Mouse (Mus musculus) heart, embryonic 16.5 days (tissue): ENCODE measurements at regions not wholly inside any gene's neighbourhood (a gene's known extent, or its start where the extent isn't known, plus 50 kb on each side); places are given as distances from the start of the nearest gene placed in this dataset.

Experiments
- ATAC-seq: fragments of 200-750 bp; cut with Nextera tagmentation; replicated peaks from 2 replicates; pipeline ENCODE4 v1.8.0; 2017; ENCODE audit warnings: moderate number of reproducible peaks; ENCODE audit not compliant: insufficient read depth, low FRiP score; ENCODE audit errors: extremely low read depth
- H3K27ac ChIP-seq: fragments of 300-500 bp; sonication (generic); 2 replicates; pipeline ENCODE4 v1.5.1; 2014; ENCODE audit warnings: mild to moderate bottlenecking, low read length, control low read depth, moderate library complexity
- H3K27me3 ChIP-seq: fragments of 300-500 bp; sonication (generic); 2 replicates; pipeline ENCODE4 v1.6.1; 2014; ENCODE audit warnings: low read length, mixed read lengths; ENCODE audit not compliant: control insufficient read depth, insufficient read depth
- H3K36me3 ChIP-seq: fragments of 300-500 bp; sonication (generic); 2 replicates; pipeline ENCODE4 v1.6.1; 2014; ENCODE audit not compliant: control insufficient read depth, insufficient read depth
- H3K4me1 ChIP-seq: fragments of 300-500 bp; sonication (generic); 2 replicates; pipeline ENCODE4 v1.6.1; 2014; ENCODE audit warnings: low read length, mixed read lengths; ENCODE audit not compliant: control insufficient read depth, insufficient read depth
- H3K4me2 ChIP-seq: fragments of 300-500 bp; sonication (generic); 2 replicates; pipeline ENCODE4 v1.6.1; 2014; ENCODE audit warnings: low read depth, mild to moderate bottlenecking, control low read depth, low read length
- H3K4me3 ChIP-seq: fragments of 300-500 bp; sonication (generic); 2 replicates; pipeline ENCODE4 v1.5.1; 2014; ENCODE audit warnings: mild to moderate bottlenecking, control low read depth, low read length
- H3K9ac ChIP-seq: fragments of 300-500 bp; sonication (generic); 2 replicates; pipeline ENCODE4 v1.6.1; 2014; ENCODE audit warnings: low read length, control low read depth
- H3K9me3 ChIP-seq: fragments of 300-500 bp; sonication (generic); replicated peaks from 2 replicates; pipeline ENCODE4 v1.6.1; 2016; ENCODE audit warnings: low read length; ENCODE audit not compliant: control insufficient read depth
- WGBS: fragments of 180-500 bp; shearing (Covaris S2); extraction: QIAGEN DNeasy Blood & Tissue Kit; methylation state at CpG from one replicate; pipeline ENCODE4 v1.1.7; 2014; 5-methylcytosine and 5-hydroxymethylcytosine counted together

GRCm38 (mm10) chr13:114523116-114523515 lies 64.4 kb upstream of the Fst start:
- Histone ChIP-seq H3K4me1 (peaks cover 3% of the 10 kb centered on the region; the same call in 1 of the 2 replicates), H3K4me2 (no peak overlapping the region), H3K9ac (no peak overlapping the region), H3K36me3 (no peaks in the 10 kb centered on the region), H3K4me3 (no peak overlapping the region), H3K27me3 (no peaks in the 10 kb centered on the region), H3K27ac (no peak overlapping the region), H3K9me3 (no peaks in the 10 kb centered on the region)
- no peak for ATAC-seq
- WGBS: 19% methylated on average over 3 of the region's 3 CpGs

GRCm38 (mm10) chr13:114526856-114527255 lies 68.1 kb upstream of the Fst start:
- Histone ChIP-seq H3K4me2 (no peak overlapping the region), H3K9ac (no peak overlapping the region), H3K27ac (no peak overlapping the region), H3K27me3 (no peaks in the 10 kb centered on the region), H3K4me3 (no peak overlapping the region), H3K9me3 (no peaks in the 10 kb centered on the region), H3K36me3 (no peaks in the 10 kb centered on the region), H3K4me1 (peaks cover 3% of the 10 kb centered on the region; the same call in 1 of the 2 replicates)
- ATAC-seq: no peak
- WGBS: 41% methylated on average over 9 of the region's 9 CpGs

GRCm38 (mm10) chr13:114530171-114530774 lies 71.5 kb upstream of the Fst start:
- Histone ChIP-seq H3K9me3 (no peaks in the 10 kb centered on the region), H3K27ac (no peak overlapping the region), H3K36me3 (no peaks in the 10 kb centered on the region), H3K4me2 (no peak overlapping the region), H3K27me3 (no peaks in the 10 kb centered on the region), H3K9ac (no peak overlapping the region), H3K4me1 (peaks cover 3% of the 10 kb centered on the region; the same call in 1 of the 2 replicates), H3K4me3 (no peak overlapping the region)
- WGBS: 84% methylated on average over 11 of the region's 11 CpGs
- no peak for ATAC-seq

- no peaks in the 10 kb centered on the region for H3K27me3 ChIP-seq
- no peak overlapping the region for H3K4me2 ChIP-seq
- H3K36me3 ChIP-seq: no peaks in the 10 kb centered on the region
- no peak overlapping the region for H3K4me3 ChIP-seq
- peaks cover 3% of the 10 kb centered on the region; the same call in 1 of the 2 replicates for H3K4me1 ChIP-seq
- no peak for ATAC-seq
- H3K9ac ChIP-seq: no peak overlapping the region
- no peaks in the 10 kb centered on the region for H3K9me3 ChIP-seq
- no peak overlapping the region for H3K27ac ChIP-seq
- 75% methylated on average over 5 of the region's 5 CpGs for WGBS
These were observed 73.0 kb upstream of the Fst start for GRCm38 (mm10) chr13:114531780-114532179.

- no peak overlapping the region for H3K27ac ChIP-seq
- ATAC-seq: no peak
These were observed 73.8 kb upstream of the Fst start for GRCm38 (mm10) chr13:114532393-114533097.

GRCm38 (mm10) chr13:114534591-114534990 lies 75.8 kb upstream of the Fst start:
- Histone ChIP-seq H3K9ac (no peak overlapping the region), H3K4me3 (no peak overlapping the region), H3K4me2 (no peak overlapping the region), H3K9me3 (no peaks in the 10 kb centered on the region), H3K4me1 (no peaks in the 10 kb centered on the region), H3K27me3 (no peaks in the 10 kb centered on the region), H3K36me3 (no peaks in the 10 kb centered on the region), H3K27ac (no peak overlapping the region)
- no peak for ATAC-seq
- WGBS: 59% methylated on average over 3 of the region's 3 CpGs

More at GRCm38 (mm10) chr13:114532393-114533097, 73.8 kb upstream of the Fst start:
- WGBS: 77% methylated on average over 8 of the region's 8 CpGs
- no peaks in the 10 kb centered on the region for H3K36me3 ChIP-seq
- H3K4me2 ChIP-seq: no peak overlapping the region
- H3K4me3 ChIP-seq: no peak overlapping the region
- no peaks in the 10 kb centered on the region for H3K27me3 ChIP-seq
- H3K9me3 ChIP-seq: no peaks in the 10 kb centered on the region
- no peaks in the 10 kb centered on the region for H3K4me1 ChIP-seq
- H3K9ac ChIP-seq: no peak overlapping the region

GRCm38 (mm10) chr13:114535721-114536120 lies 77.0 kb upstream of the Fst start:
- H3K4me2 ChIP-seq: no peak overlapping the region
- WGBS: 61% methylated on average over 1 of the region's 1 CpGs

GRCm38 (mm10) chr13:114571731-114572130 lies 113.0 kb upstream of the Fst start:
- Histone ChIP-seq H3K4me3 (no peak overlapping the region), H3K27ac (no peak overlapping the region), H3K9me3 (no peaks in the 10 kb centered on the region; the same call in 1 of the 2 replicates), H3K27me3 (no peaks in the 10 kb centered on the region), H3K4me1 (no peaks in the 10 kb centered on the region), H3K36me3 (no peaks in the 10 kb centered on the region), H3K4me2 (no peak overlapping the region), H3K9ac (no peak overlapping the region)
- 66% methylated on average over 3 of the region's 3 CpGs for WGBS
- no peak for ATAC-seq

More at GRCm38 (mm10) chr13:114535721-114536120, 77.0 kb upstream of the Fst start:
- no peaks in the 10 kb centered on the region for H3K27me3 ChIP-seq
- no peak overlapping the region for H3K27ac ChIP-seq
- H3K36me3 ChIP-seq: no peaks in the 10 kb centered on the region
- ATAC-seq: no peak
- H3K9me3 ChIP-seq: no peaks in the 10 kb centered on the region
- no peak overlapping the region for H3K4me3 ChIP-seq
- no peak overlapping the region for H3K9ac ChIP-seq
- no peaks in the 10 kb centered on the region for H3K4me1 ChIP-seq

- WGBS: 31% methylated on average over 7 of the region's 7 CpGs
These were observed 125.8 kb upstream of the Fst start for GRCm38 (mm10) chr13:114584566-114584965.

More at GRCm38 (mm10) chr13:114584566-114584965, 125.8 kb upstream of the Fst start:
- Histone ChIP-seq H3K9ac (no peak overlapping the region), H3K4me1 (no peaks in the 10 kb centered on the region), H3K4me2 (peak overlapping the region; percentile 54), H3K36me3 (no peaks in the 10 kb centered on the region), H3K27ac (no peak overlapping the region), H3K9me3 (no peaks in the 10 kb centered on the region), H3K27me3 (no peaks in the 10 kb centered on the region), H3K4me3 (peak overlapping the region; percentile 25; the same call in 1 of the 2 replicates)
- ATAC-seq: no peak
